Mouse (Mus musculus): Measurements from ENCODE around the gene Krt5.

DNA sequence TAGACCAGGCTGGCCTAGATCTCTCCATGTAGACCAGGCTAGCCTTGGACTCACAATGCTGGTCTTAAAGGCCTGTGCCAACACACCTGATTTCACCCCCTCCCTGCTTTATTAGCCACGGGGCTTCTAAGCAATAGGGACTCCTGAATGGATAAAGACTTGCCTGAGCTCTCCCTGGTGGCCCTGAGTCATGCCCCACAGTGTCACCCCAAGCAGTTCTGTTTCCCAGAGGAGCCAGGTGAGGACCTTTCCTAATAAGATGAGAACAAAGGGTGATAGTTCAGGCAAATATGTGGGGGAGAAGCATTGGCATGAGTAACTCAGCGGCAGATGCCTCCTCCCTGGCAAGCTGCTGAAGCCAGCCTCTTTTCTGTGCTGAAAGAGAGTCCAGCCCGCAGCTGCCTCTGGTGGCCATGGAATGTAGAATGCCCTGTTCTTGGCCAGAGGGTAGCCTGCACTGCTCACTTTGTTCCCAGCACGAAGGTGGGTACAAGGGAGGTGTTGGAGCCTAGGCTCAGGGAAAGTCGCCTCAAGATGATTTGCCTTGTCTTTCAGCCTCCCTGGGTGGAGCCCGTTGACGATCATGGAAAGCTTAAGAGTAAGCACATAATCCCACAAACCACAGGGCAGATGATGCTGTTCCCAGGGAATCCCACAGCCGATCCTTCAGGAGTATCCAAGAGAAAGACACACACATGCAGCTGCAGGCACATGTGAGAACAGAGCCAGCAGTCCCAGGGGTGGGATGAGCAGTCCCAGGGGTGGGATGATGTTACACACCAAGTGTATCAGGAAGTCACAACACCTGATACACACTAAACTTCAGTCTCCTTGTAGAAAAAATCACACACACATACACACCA lies 15.1 kb downstream of the Krt5 start:
- no peak for TF ChIP-seq CTCF (IDR thresholded peaks at IDR 0.05; ENCODE audit: low read depth, low read length)
- no peak for TF ChIP-seq POLR2A (IDR thresholded peaks at IDR 0.05; ENCODE audit: insufficient read depth, low read length)
